Mouse (Mus musculus) 3134 (cell line): ENCODE results near the gene S1pr4.
A peak's percentile ranks its signal among the peaks of the same experiment; 100 is the strongest.

Experiments
- DNase-seq: peaks from one replicate; pipeline ENCODE4 v3.0.0-alpha.2; 2011; ENCODE audit warnings: low spot score; ENCODE audit not compliant: insufficient read length; ENCODE audit errors: extremely low read depth

The S1pr4 gene

GRCm38 (mm10) chr10:81519978-81520365 lies 20.0 kb upstream of the S1pr4 start:
- DNase-seq: no peak

GRCm38 (mm10) chr10:81519227-81519977 lies 19.5 kb upstream of the S1pr4 start:
- DNase-seq: no peak

- DNase-seq: no peak
These were observed 18.6 kb upstream of the S1pr4 start for GRCm38 (mm10) chr10:81518546-81518945.

GRCm38 (mm10) chr10:81517227-81517626 lies 17.3 kb upstream of the S1pr4 start:
- DNase-seq: no peak

GRCm38 (mm10) chr10:81513798-81514197 lies 13.9 kb upstream of the S1pr4 start:
- DNase-seq: no peak

- no peak for DNase-seq
These were observed 10.4 kb upstream of the S1pr4 start for GRCm38 (mm10) chr10:81510246-81510810.

GRCm38 (mm10) chr10:81507691-81508489 lies 8.0 kb upstream of the S1pr4 start:
- no peak for DNase-seq

- no peak for DNase-seq
These were observed 7.2 kb upstream of the S1pr4 start for GRCm38 (mm10) chr10:81507095-81507494.

GRCm38 (mm10) chr10:81505016-81505664 lies 5.2 kb upstream of the S1pr4 start:
- DNase-seq: no peak

GRCm38 (mm10) chr10:81502658-81503057 lies 2.7 kb upstream of the S1pr4 start:
- DNase-seq: peak; percentile 72

- no peak for DNase-seq
These were observed 1.9 kb upstream of the S1pr4 start for GRCm38 (mm10) chr10:81501863-81502262.

GRCm38 (mm10) chr10:81499250-81499901 lies 556 bp downstream of the S1pr4 start:
- no peak for DNase-seq

- no peak for DNase-seq
These were observed 1.3 kb downstream of the S1pr4 start for GRCm38 (mm10) chr10:81498316-81499249.

GRCm38 (mm10) chr10:81497401-81498270 lies 2.3 kb downstream of the S1pr4 start:
- DNase-seq: no peak

- DNase-seq: no peak
These were observed 3.0 kb downstream of the S1pr4 start for GRCm38 (mm10) chr10:81496969-81497368.

GRCm38 (mm10) chr10:81496264-81496901 lies 3.5 kb downstream of the S1pr4 start, which contains the start of gene Ncln:
Gene Ncln, minus strand, starts transcription at chr10:81496392.
- DNase-seq: peak; percentile 99

GRCm38 (mm10) chr10:81495616-81496263 lies 4.2 kb downstream of the S1pr4 start:
- DNase-seq: no peak

- DNase-seq: no peak
These were observed 4.8 kb downstream of the S1pr4 start for GRCm38 (mm10) chr10:81495151-81495550.
